Mouse (Mus musculus) cortical plate, adult 2 months (tissue): Measurements from ENCODE around the gene Rps16.

Experiments
- CTCF ChIP-seq: fragments of 200-500 bp; IDR thresholded peaks from 2 replicates; pipeline ENCODE4 v1.5.1; 2011; ENCODE audit warnings: mild to moderate bottlenecking, control low read depth, low read length; ENCODE audit not compliant: insufficient read depth; ENCODE audit errors: extremely low read depth
- POLR2A ChIP-seq: fragments of 200-500 bp; IDR thresholded peaks from 2 replicates; pipeline ENCODE4 v1.6.1; 2011; ENCODE audit warnings: mild to moderate bottlenecking, low read length, control low read depth; ENCODE audit not compliant: insufficient read depth; ENCODE audit errors: extremely low read depth

DNA sequence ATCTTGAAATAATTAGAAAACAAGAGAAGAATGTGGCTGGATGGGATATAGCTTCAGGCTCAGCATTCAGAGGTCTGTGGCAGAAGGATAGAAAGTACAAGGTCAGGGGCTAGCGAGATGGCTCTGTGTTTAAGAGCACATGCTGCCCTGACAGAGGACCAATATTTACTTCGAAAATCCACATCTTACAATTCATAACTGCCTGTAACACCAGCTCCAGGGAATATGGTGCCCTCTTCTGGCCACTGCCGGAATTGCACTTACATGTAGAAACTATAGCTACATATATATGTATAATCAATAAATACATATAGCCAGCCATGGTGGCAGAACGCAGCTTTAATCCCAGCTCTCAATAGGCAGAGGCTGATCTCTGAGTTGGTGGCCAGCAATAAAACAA is 5.8 kb upstream of the Rps16 start:
- TF ChIP-seq CTCF (peak; percentile 68), POLR2A (no peak)
